Mouse (Mus musculus) hindbrain, embryonic 14.5 days (tissue): ENCODE measurements at regions not wholly inside any gene's neighbourhood (a gene's known extent, or its start where the extent isn't known, plus 50 kb on each side); places are given as distances from the start of the nearest gene placed in this dataset.

ENCODE experiments used
- ATAC-seq: fragments of 200-750 bp; cut with Nextera tagmentation; 2 replicates; pipeline ENCODE4 v1.8.0; 2017; ENCODE audit warnings: moderate number of reproducible peaks, mild to moderate bottlenecking, moderate TSS enrichment, moderate library complexity; ENCODE audit not compliant: low FRiP score
- DNase-seq: peaks from one replicate; pipeline ENCODE4 v3.0.0-alpha.2; 2015; ENCODE audit warnings: low spot score
- H3K27ac ChIP-seq: fragments of 300-500 bp; sonication (generic); 2 replicates; pipeline ENCODE4 v1.5.1; 2014; ENCODE audit warnings: mild to moderate bottlenecking, moderate library complexity
- H3K27me3 ChIP-seq: fragments of 300-500 bp; sonication (generic); 2 replicates; pipeline ENCODE4 v1.6.1; 2014; ENCODE audit warnings: mild to moderate bottlenecking, low read length, mixed read lengths; ENCODE audit not compliant: control insufficient read depth, insufficient read depth
- H3K36me3 ChIP-seq: fragments of 300-500 bp; sonication (generic); replicated peaks from 2 replicates; pipeline ENCODE4 v1.6.1; 2014; ENCODE audit not compliant: control insufficient read depth, insufficient read depth
- H3K4me1 ChIP-seq: fragments of 300-500 bp; sonication (generic); replicated peaks from 2 replicates; pipeline ENCODE4 v1.6.1; 2014; ENCODE audit warnings: antibody characterized with exemption, low read length, mixed read lengths; ENCODE audit not compliant: control insufficient read depth, insufficient read depth
- H3K4me2 ChIP-seq: fragments of 300-500 bp; sonication (generic); replicated peaks from 2 replicates; pipeline ENCODE4 v1.6.1; 2014; ENCODE audit warnings: mild to moderate bottlenecking, moderate library complexity
- H3K4me3 ChIP-seq: fragments of 300-500 bp; sonication (generic); replicated peaks from 2 replicates; pipeline ENCODE4 v1.5.1; 2014; ENCODE audit warnings: mild to moderate bottlenecking, low read length
- H3K9ac ChIP-seq: fragments of 300-500 bp; sonication (generic); 2 replicates; pipeline ENCODE4 v1.6.1; 2014
- H3K9me3 ChIP-seq: fragments of 300-500 bp; sonication (generic); 2 replicates; pipeline ENCODE4 v1.6.1; 2016; ENCODE audit warnings: low read length; ENCODE audit not compliant: control insufficient read depth
- WGBS: fragments of 180-500 bp; shearing (Covaris S2); extraction: QIAGEN DNeasy Blood & Tissue Kit; methylation state at CpG from one replicate; pipeline ENCODE4 v1.1.7; 2014; 5-methylcytosine and 5-hydroxymethylcytosine counted together

DNA sequence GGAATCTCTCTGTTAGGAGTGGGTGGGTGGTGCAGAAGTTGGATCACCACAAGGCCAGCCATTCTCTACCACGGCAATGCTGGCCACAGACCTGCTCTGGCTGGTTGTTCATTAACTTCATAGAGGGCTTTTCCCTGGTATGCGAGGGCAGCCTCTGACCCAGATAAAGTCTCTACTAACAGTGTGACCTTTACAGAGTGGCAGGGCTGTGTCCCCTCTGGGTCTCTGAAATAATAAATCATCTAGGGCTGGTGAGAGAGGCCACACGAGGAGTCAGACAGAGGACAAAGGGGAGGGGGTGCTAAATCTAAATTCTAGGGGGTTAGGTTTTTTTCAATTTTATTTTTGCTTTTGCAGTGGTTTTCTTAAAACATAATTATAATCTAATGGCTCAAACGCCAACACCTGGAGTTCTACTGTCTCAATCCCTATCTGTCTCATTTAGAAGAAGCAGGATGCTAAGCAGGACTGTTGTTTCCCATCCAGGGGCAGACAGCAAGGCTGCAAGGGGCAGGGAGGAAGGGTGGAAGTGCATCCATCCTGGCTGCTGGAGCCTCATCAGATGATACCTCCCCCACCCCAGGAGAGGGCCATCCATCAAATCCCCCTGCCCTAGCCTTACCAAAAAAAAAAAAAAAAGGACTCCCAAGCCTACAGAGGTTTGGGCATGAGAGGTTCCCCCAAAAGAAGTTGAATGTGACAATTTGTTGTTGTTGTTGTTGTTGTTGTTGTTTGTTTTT lies 99.6 kb upstream of the Stx16 start:
- 26% methylated on average over 4 of the region's 4 CpGs for WGBS
- Histone ChIP-seq H3K4me1 (no peaks in the 10 kb centered on the region), H3K9ac (no peak overlapping the region), H3K4me2 (no peak overlapping the region), H3K27ac (no peak overlapping the region), H3K4me3 (no peak overlapping the region), H3K27me3 (no peaks in the 10 kb centered on the region), H3K9me3 (peaks cover 24% of the 10 kb centered on the region), H3K36me3 (no peaks in the 10 kb centered on the region)
- DNase-seq, result no peak
- ATAC-seq, result no peak

DNA sequence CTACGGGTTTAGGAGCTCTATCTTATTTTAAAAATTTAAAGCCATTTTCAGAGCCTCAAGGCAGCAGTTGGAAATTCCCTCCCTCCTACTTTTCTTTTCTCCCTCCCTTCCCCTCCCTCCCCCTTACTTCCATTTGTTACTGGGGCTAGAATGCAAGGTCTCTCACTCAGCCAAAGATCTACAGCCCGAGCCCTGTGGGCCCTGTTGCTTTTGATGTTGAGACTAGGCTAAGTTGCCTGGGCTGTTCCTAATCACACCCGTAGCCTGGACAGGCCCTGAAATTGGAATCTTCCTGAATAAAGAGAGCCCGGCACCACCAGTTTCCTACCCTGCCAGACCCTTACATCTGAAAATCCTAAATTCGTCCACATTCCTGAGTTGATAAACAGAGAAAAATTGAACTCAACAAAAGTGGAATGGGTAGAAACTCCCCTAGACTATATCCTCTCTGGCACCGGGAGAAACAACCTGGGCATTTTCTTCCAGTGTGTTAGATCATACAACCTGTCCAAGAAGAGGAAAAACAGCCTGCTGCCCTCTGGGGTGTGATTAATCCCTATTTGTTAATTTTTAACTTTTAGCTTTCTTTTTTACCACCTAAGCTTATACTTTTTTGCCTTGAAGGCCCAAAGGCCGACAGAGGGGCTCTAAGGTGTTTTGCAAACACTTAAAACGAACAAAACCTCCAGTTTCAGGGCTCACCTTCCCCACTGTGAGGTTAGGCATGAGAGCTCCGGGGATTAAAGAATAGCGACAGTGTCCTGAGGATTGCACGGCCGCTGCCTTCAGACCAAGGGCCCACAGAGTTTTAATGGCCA lies 98.7 kb upstream of the Stx16 start:
- H3K4me3 ChIP-seq, result no peak overlapping the region
- no peaks in the 10 kb centered on the region for H3K36me3 ChIP-seq
- no peak overlapping the region for H3K27ac ChIP-seq
- peaks cover 24% of the 10 kb centered on the region for H3K9me3 ChIP-seq
- DNase-seq (no peak), ATAC-seq (no peak)
- no peak overlapping the region for H3K4me2 ChIP-seq
- H3K4me1 ChIP-seq, result no peaks in the 10 kb centered on the region
- no peaks in the 10 kb centered on the region for H3K27me3 ChIP-seq
- WGBS, result 25% methylated on average over 12 of the region's 12 CpGs
- H3K9ac ChIP-seq, result no peak overlapping the region

DNA sequence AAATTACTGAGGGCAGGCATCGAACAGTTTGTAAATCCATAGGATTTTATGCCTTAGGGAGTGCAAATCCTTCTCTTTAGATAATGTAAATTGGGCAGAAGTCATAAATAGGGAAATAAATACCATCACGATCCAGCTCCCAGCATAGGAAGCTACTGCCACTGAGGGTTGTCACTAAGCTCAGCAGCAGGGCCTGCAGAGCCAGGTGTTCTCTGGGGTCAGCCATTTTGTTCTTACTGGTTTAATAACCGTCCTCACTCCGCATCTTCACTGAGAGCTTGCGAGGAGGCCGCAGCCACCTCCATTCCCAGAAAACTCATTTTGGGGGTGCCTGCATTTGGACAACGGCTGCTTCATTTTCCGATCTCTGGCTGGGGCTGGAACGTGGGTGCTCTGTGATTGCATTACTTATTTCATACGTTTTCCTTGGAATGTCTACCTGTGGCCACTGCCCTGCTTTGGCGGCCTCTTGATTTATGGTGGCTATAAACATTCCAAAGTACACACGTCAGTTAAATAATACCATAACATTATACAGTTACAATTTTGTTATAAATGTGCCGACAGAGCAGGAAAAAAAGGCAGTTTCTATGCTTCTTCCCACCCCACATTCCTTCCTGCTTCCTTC lies 97.9 kb upstream of the Stx16 start:
- Histone ChIP-seq H3K4me2 (no peak overlapping the region), H3K4me1 (no peaks in the 10 kb centered on the region), H3K27ac (no peak overlapping the region), H3K9me3 (peaks cover 21% of the 10 kb centered on the region), H3K36me3 (no peaks in the 10 kb centered on the region), H3K9ac (no peak overlapping the region), H3K4me3 (no peak overlapping the region), H3K27me3 (no peaks in the 10 kb centered on the region)
- DNase-seq (no peak), ATAC-seq (no peak)
- WGBS, result 74% methylated on average over 13 of the region's 13 CpGs

DNA sequence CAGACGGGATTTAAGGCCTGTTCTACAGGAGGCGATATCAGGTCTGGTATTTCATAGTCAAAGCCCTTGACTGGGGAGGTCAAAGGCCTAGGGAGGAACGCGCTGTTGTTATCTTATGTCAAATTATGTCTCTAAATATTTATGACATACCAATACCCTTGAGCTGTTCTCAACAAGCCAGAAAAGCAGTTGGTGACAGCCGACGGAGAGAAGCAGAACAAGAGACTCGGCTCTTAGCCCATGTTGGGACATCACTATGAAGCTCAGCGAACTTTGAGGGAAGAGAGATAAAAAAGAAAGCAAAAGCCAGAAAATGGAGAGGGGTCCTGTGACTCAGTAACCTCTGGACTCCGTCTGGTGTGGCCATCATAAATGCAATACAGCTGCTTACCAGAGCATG lies 95.1 kb upstream of the Stx16 start:
- H3K9ac ChIP-seq, result no peak overlapping the region
- no peaks in the 10 kb centered on the region for H3K36me3 ChIP-seq
- H3K4me3 ChIP-seq, result no peak overlapping the region
- H3K4me1 ChIP-seq, result no peaks in the 10 kb centered on the region
- DNase-seq, result no peak
- no peak overlapping the region for H3K27ac ChIP-seq
- ATAC-seq, result no peak
- no peak overlapping the region for H3K4me2 ChIP-seq
- H3K27me3 ChIP-seq, result no peaks in the 10 kb centered on the region
- 93% methylated on average over 9 of the region's 9 CpGs for WGBS
- H3K9me3 ChIP-seq, result 0 out of 2 replicates have a peak, but pooled peaks cover 3% of the 10 kb centered on the region

DNA sequence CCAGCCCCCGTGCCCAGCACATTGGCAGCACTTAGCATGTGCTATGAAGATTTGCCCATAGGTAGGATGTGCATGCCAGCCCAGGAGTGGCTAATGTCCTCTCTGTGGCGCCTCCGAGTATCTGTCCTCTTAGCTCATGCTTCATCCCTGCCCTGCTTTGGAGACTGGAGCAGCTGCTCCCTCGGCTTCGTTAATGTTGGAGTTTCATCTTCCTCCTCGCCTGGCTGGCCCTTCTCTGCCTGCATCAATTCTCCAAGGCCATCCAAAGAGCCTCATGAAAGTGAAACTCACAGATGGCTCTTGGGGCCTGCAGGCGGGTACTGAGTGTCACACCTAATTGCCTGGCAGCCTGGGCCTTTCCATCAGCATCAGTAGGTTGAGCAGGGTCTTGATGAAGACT lies 88.6 kb upstream of the Stx16 start:
- no peak for DNase-seq
- Histone ChIP-seq H3K27ac (no peak overlapping the region), H3K9ac (no peak overlapping the region), H3K9me3 (0 out of 2 replicates have a peak, but pooled peaks cover 2% of the 10 kb centered on the region), H3K36me3 (no peaks in the 10 kb centered on the region), H3K4me1 (0 out of 2 replicates have a peak, but pooled peaks cover 8% of the 10 kb centered on the region), H3K4me3 (no peak overlapping the region), H3K27me3 (no peaks in the 10 kb centered on the region), H3K4me2 (no peak overlapping the region)
- no peak for ATAC-seq
- 82% methylated on average over 7 of the region's 7 CpGs for WGBS

DNA sequence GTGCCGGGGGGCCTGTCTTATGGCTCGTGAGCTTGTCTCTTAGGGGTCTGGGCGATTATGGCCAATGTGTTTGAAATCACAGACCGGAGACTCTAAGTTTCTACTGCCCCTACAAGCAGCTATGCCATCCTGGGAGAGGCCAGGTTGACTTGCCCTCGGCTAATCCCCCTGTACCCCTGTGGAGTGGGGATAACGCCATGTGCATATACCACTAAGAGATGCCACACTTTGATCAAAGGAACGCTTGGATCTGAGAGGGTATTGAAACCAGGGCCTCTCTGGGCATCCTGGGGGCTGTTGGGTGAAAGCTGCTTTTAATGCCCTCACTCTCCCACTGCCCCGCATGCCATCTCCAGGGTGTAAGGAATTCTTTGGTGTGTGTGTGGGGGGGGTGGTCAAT lies 88.2 kb upstream of the Stx16 start:
- no peak for DNase-seq
- Histone ChIP-seq H3K4me1 (0 out of 2 replicates have a peak, but pooled peaks cover 8% of the 10 kb centered on the region), H3K9ac (no peak overlapping the region), H3K36me3 (no peaks in the 10 kb centered on the region), H3K9me3 (no peaks in the 10 kb centered on the region), H3K27ac (no peak overlapping the region), H3K27me3 (no peaks in the 10 kb centered on the region), H3K4me2 (no peak overlapping the region), H3K4me3 (no peak overlapping the region)
- 86% methylated on average over 8 of the region's 8 CpGs for WGBS
- no peak for ATAC-seq

DNA sequence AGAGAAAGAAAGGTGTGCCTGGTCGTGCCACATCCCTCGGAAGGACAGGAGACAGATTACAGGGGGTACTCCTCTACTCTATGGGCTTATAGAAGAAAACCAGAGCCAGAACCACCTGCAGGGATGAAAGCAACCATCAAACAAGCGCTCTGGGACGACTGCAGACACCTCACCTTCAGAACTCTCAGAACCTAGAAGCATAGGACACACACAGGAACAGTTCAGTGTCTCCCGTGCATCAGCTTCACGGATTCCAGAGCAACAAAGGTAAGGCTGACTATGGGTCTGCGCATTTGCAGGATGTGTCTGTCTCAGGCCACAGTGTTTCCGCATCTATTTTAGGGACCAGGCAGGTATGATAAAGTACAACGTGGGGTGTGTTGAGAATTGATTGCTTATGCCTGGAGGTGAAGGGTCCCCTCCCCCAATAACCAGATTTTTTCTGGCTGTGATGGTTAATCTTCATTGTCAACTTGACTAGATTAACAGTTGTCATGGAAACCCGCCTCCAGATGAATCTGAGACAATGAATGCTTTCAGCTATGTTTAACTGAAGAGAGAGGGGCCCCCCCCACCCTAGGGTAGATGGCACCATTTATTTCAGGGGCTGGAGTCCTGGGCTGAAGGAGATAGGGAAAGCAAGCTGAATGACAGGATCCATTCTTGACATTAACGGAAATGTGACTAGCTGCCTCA lies 87.3 kb upstream of the Stx16 start:
- Histone ChIP-seq H3K4me3 (no peak overlapping the region), H3K9me3 (no peaks in the 10 kb centered on the region), H3K4me2 (no peak overlapping the region), H3K27ac (no peak overlapping the region), H3K27me3 (no peaks in the 10 kb centered on the region), H3K36me3 (no peaks in the 10 kb centered on the region), H3K9ac (no peak overlapping the region), H3K4me1 (peaks cover 9% of the 10 kb centered on the region; the same call in 1 of the 2 replicates)
- WGBS, result 71% methylated on average over 11 of the region's 11 CpGs
- DNase-seq (no peak), ATAC-seq (no peak)

DNA sequence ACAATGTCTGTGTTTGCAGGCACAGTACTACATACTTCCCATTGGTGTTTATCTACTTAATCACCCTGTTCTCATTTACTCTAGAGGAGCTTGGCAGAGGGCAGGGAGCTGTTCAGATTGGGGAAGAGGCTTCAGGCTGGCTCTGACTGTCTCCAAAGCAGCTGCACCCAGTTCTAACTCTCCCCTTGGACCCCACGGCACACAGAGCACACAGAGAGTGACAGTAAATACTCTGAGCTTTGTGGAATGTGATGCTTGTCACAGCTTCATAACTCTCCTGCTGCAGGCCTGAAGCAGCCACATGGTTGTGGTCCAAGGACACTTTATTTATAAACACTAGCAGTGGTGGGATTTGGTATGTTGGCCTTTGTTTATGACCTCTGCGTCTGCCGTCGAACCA lies 85.4 kb upstream of the Stx16 start:
- 95% methylated on average over 4 of the region's 4 CpGs for WGBS
- no peak overlapping the region for H3K9ac ChIP-seq
- peaks cover 21% of the 10 kb centered on the region for H3K4me1 ChIP-seq
- no peaks in the 10 kb centered on the region for H3K9me3 ChIP-seq
- H3K4me3 ChIP-seq, result no peak overlapping the region
- DNase-seq (no peak), ATAC-seq (no peak)
- no peak overlapping the region for H3K27ac ChIP-seq
- no peaks in the 10 kb centered on the region for H3K36me3 ChIP-seq
- H3K4me2 ChIP-seq, result no peak overlapping the region
- H3K27me3 ChIP-seq, result no peaks in the 10 kb centered on the region

DNA sequence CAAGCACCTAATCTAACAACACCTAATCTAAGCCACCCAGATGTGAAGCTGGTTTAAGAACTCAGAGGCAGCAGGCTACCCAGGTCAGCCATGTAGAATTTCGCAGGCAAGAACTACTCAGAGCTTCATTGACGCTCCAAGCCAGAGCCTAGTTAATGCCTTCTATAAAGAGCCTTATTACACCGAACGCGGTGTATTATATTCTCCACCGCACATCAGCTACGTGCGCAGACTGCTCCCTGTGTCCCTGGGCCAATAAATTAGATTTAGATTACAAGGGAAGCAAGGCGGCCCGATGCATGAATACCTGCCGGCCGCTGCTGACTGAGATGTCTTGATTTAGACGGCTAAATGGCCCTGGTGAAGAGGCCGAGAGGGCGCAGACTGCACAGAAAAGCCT lies 84.7 kb upstream of the Stx16 start:
- Histone ChIP-seq H3K27me3 (no peaks in the 10 kb centered on the region), H3K9ac (no peak overlapping the region), H3K4me3 (no peak overlapping the region), H3K36me3 (no peaks in the 10 kb centered on the region), H3K9me3 (no peaks in the 10 kb centered on the region), H3K27ac (peak overlapping the region; percentile 45), H3K4me1 (peaks cover 21% of the 10 kb centered on the region), H3K4me2 (no peak overlapping the region)
- ATAC-seq (peak; percentile 39; the same call in 1 of the 2 replicates), DNase-seq (no peak)
- WGBS, result 56% methylated on average over 15 of the region's 15 CpGs
